9 mouse cellular contexts compared by ENCODE assay signal in genomic region chrX:101889813-101890469, GRCm38 (mm10). TPM values are rescaled to one million over a fixed set of nuclear protein-coding genes. Genes with fewer than 3 reads are reported as not detected.
DNase-seq lines count a peak whose midpoint lies in the region; ATAC-seq and TF ChIP-seq lines count a peak whose summit lies in the region.
"Had no signal": no experiment of that assay in that cellular context is flagged by ENCODE, and none has a peak within 500 bp of the region (broad histone marks: within the 10 kb centered on the region; RNA-seq: fewer than 3 reads in every experiment).

No protein-coding gene starts in this region.

- peak; percentile 26; the same call in 1 of the 2 replicates for ATAC-seq in stomach, postnatal 0 days (ENCODE audit: low FRiP score, low TSS enrichment)
- no peak for ATAC-seq in inflammation-experienced regulatory T-cells, adult 6 months
- no peak for ATAC-seq in hindbrain, embryonic 14.5 days (ENCODE audit: low FRiP score)

- TF ChIP-seq CTCF in stomach, postnatal 0 days (IDR thresholded peaks at IDR 0.05; ENCODE audit: low read depth), result no peak

- TF ChIP-seq EP300 in stomach, postnatal 0 days (optimal IDR thresholded peaks at IDR 0.05), result no peak

- no peak overlapping the region for H3K4me3 ChIP-seq in stomach, postnatal 0 days (ENCODE audit: low read depth, low read length)
- H3K4me3 ChIP-seq in hindbrain, embryonic 14.5 days (replicated peaks; ENCODE audit: low read length), result no peak overlapping the region
- H3K4me3 ChIP-seq: neural tube, embryonic 15.5 days had no signal

- no peaks in the 10 kb centered on the region for H3K36me3 ChIP-seq in stomach, postnatal 0 days (ENCODE audit: control insufficient read depth, insufficient read depth, low read length)
- H3K36me3 ChIP-seq in hindbrain, embryonic 14.5 days (replicated peaks; ENCODE audit: control insufficient read depth, insufficient read depth), result no peaks in the 10 kb centered on the region
- H3K36me3 ChIP-seq: neural tube, embryonic 15.5 days had no signal

- H3K9ac ChIP-seq in stomach, postnatal 0 days (ENCODE audit: low read length), result no peak overlapping the region
- no peak overlapping the region for H3K9ac ChIP-seq in hindbrain, embryonic 14.5 days
- H3K9ac ChIP-seq: neural tube, embryonic 15.5 days had no signal

- DNase-seq in right cerebral cortex, postnatal 14 days, result peak; percentile 8
- no peak for DNase-seq in right cerebral cortex, adult 2 months (ENCODE audit: low spot score in 2 of 2)
- peak; percentile 84 to 90 for DNase-seq in cerebellum, postnatal 14 days
- peak; percentile 70 for DNase-seq in kidney, postnatal 14 days
- DNase-seq in stomach, postnatal 0 days (ENCODE audit: low spot score), result peak; percentile 14
- no peak for DNase-seq in frontal cortex, postnatal 14 days (ENCODE audit: low spot score in 2 of 2)
- no peak for DNase-seq in hindbrain, embryonic 14.5 days (ENCODE audit: low spot score)

- no peak overlapping the region for H3K27ac ChIP-seq in stomach, postnatal 0 days (replicated peaks)
- H3K27ac ChIP-seq in hindbrain, embryonic 14.5 days, result no peak overlapping the region
- H3K27ac ChIP-seq: neural tube, embryonic 15.5 days had no signal

- no peaks in the 10 kb centered on the region for H3K4me1 ChIP-seq in stomach, postnatal 0 days (replicated peaks; ENCODE audit: control insufficient read depth, insufficient read depth)
- no peaks in the 10 kb centered on the region for H3K4me1 ChIP-seq in hindbrain, embryonic 14.5 days (replicated peaks; ENCODE audit: control insufficient read depth, insufficient read depth, low read length)
- H3K4me1 ChIP-seq: neural tube, embryonic 15.5 days had no signal

- no peak overlapping the region for H3K4me2 ChIP-seq in stomach, postnatal 0 days (replicated peaks; ENCODE audit: low read depth)
- H3K4me2 ChIP-seq in hindbrain, embryonic 14.5 days (replicated peaks), result no peak overlapping the region
- H3K4me2 ChIP-seq: neural tube, embryonic 15.5 days had no signal

- 63% methylated on average over 4 of the region's 4 CpGs for WGBS in stomach, postnatal 0 days
- WGBS in hindbrain, embryonic 14.5 days, result 78% methylated on average over 4 of the region's 4 CpGs

- H3K9me3 ChIP-seq in stomach, postnatal 0 days (ENCODE audit: control insufficient read depth, low read length), result no peaks in the 10 kb centered on the region
- no peaks in the 10 kb centered on the region for H3K9me3 ChIP-seq in hindbrain, embryonic 14.5 days (ENCODE audit: control insufficient read depth, low read length)
- H3K9me3 ChIP-seq: neural tube, embryonic 15.5 days had no signal

- no peaks in the 10 kb centered on the region for H3K27me3 ChIP-seq in stomach, postnatal 0 days (ENCODE audit: control insufficient read depth, insufficient read depth, low read length)
- H3K27me3 ChIP-seq in hindbrain, embryonic 14.5 days (ENCODE audit: control insufficient read depth, insufficient read depth, low read length), result peaks cover 8% of the 10 kb centered on the region; the same call in 1 of the 2 replicates

RNA-seq across cellular contexts. Expression of gene Nhsl2, which starts 40.8 kb away (rescaled TPM):
- 2.2 TPM in 2 replicates for polyA plus RNA-seq in stomach, postnatal 0 days (2015; fragmentation: Nextera tagmentation; extraction: Ambion mirVana)
- 1 to 10 TPM; 1.3 to 6.6 (median 1.5) TPM for polyA plus RNA-seq in inflammation-experienced regulatory T-cells, adult 6 months (2017; shearing (Covaris generic))
- polyA plus RNA-seq in hindbrain, embryonic 14.5 days (2014; fragmentation: Nextera tagmentation; extraction: Ambion mirVana), result 7.0 and 7.2 TPM in 2 replicates

Comparison
In these comparisons a context has a peak if more than half of its experiments do, and no peak if none do; other contexts are left out.
1. DNase-seq: peak in right cerebral cortex, postnatal 14 days (single experiment), cerebellum, postnatal 14 days (2 of 2), kidney, postnatal 14 days (single experiment) and stomach, postnatal 0 days (single experiment); none in right cerebral cortex, adult 2 months (0 of 2), frontal cortex, postnatal 14 days (0 of 2) and hindbrain, embryonic 14.5 days (single experiment).